Mouse (Mus musculus) lung, embryonic 14.5 days (tissue): ENCODE measurements around the gene Cmtm5. TPM values are rescaled to one million over a fixed set of nuclear protein-coding genes. Genes with fewer than 3 reads are reported as not detected.
"Not testable (repeated sequence)": the region's sequence is repeated elsewhere in the genome, so short reads cannot be mapped to it uniquely, and the experiment has no call there.

ENCODE experiments used
- ATAC-seq: fragments of 200-750 bp; cut with Nextera tagmentation; 2 replicates; pipeline ENCODE4 v1.8.0; 2017; ENCODE audit warnings: mild to moderate bottlenecking, moderate TSS enrichment, moderate library complexity; ENCODE audit not compliant: insufficient read depth
- DNase-seq: peaks from one replicate; pipeline ENCODE4 v3.0.0-alpha.2; 2015
- H3K27ac ChIP-seq: fragments of 300-500 bp; sonication (generic); 2 replicates; pipeline ENCODE4 v1.5.1; 2014; ENCODE audit warnings: low read depth, mild to moderate bottlenecking, moderate library complexity
- H3K27me3 ChIP-seq: fragments of 300-500 bp; sonication (generic); 2 replicates; pipeline ENCODE4 v1.6.1; 2014; ENCODE audit warnings: low read length, control low read depth; ENCODE audit not compliant: insufficient read depth
- H3K36me3 ChIP-seq: fragments of 300-500 bp; sonication (generic); 2 replicates; pipeline ENCODE4 v1.6.1; 2014; ENCODE audit warnings: control low read depth; ENCODE audit not compliant: insufficient read depth
- H3K4me1 ChIP-seq: fragments of 300-500 bp; sonication (generic); 2 replicates; pipeline ENCODE4 v1.6.1; 2014; ENCODE audit warnings: antibody characterized with exemption, control low read depth; ENCODE audit not compliant: insufficient read depth
- H3K4me2 ChIP-seq: fragments of 300-500 bp; sonication (generic); 2 replicates; pipeline ENCODE4 v1.6.1; 2014; ENCODE audit warnings: mild to moderate bottlenecking
- H3K4me3 ChIP-seq: fragments of 300-500 bp; sonication (generic); 2 replicates; pipeline ENCODE4 v1.5.1; 2014; ENCODE audit warnings: low read depth, low read length
- H3K9ac ChIP-seq: fragments of 300-500 bp; sonication (generic); 2 replicates; pipeline ENCODE4 v1.6.1; 2014
- H3K9me3 ChIP-seq: fragments of 300-500 bp; sonication (generic); 2 replicates; pipeline ENCODE4 v1.6.1; 2016; ENCODE audit warnings: low read depth, low read length, control low read depth
- CTCF ChIP-seq: IDR thresholded peaks from 2 replicates; pipeline ENCODE4 v1.5.1; 2016; ENCODE audit warnings: antibody characterized with exemption, low read depth
- WGBS: fragments of 180-500 bp; shearing (Covaris S2); extraction: QIAGEN DNeasy Blood & Tissue Kit; methylation state at CpG from one replicate; pipeline ENCODE4 v1.1.7; 2014; 5-methylcytosine and 5-hydroxymethylcytosine counted together
- polyA plus RNA-seq: library from polyadenylated mRNA; unstranded; fragments of >200 nt; fragmentation: Nextera tagmentation; extraction: Ambion mirVana; gene quantifications from 2 replicates; pipeline ENCODE4 v1.2.1, GENCODE M21; 2014

The Cmtm5 gene
- polyA plus RNA-seq, 1 experiment from 2014 or later = 0.22 TPM

DNA sequence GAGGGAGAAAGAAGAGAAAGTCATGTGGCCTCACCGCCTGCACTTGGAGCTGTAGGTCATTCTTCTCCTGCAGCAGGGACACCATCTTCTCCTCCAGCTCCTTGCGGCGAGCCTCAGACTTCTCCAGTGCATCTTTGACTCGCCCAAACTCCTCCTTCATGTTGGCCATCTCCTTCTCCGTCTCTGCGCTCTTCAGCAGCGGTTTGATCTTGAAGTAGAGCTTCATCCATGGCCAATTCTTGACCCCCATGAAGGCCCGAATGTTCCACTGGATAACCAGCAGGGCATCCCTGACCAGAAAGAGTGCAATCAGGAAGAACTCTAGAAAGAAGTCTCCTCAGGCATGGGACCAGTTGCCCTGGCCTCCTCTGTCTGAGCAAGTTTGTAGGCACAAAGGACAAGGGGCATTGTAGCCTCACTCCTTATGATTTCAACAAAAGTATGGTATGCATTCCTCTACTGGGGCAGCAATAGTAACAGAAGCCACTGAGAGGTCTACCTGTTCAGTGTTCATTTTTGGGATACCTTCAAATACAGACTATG is 17.7 kb downstream of the Cmtm5 start:
- whole genome bisulfite sequencing = 86% methylated on average over 8 of the region's 8 CpGs
- Histone ChIP-seq H3K4me1 (no peaks in the 10 kb centered on the region), H3K36me3 (no peaks in the 10 kb centered on the region), H3K27ac (no peak overlapping the region), H3K4me3 (no peak overlapping the region), H3K9ac (no peak overlapping the region), H3K9me3 (no peaks in the 10 kb centered on the region), H3K4me2 (no peak overlapping the region), H3K27me3 (no peaks in the 10 kb centered on the region)
- ATAC-seq = no peak
- TF ChIP-seq CTCF = no peak
- DNase-seq = no peak

DNA sequence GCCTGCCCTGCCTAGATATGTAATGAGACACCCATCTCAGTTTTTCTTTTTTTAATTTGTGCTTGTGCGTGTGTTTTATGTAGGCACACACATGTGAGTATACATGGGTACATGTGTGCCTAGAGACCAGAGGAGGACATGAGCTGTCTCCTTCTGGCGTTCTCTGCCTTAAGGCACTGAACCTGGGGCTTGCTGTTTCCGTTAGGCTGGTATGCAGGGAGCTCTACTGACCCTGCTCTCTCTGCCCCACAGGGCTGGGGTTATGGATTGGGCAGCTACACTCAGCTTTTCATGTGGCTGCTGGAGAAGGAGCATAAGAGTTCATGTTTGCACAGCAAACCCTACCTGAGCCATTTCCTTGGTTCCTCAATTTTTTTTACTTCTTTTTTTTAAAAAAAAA is 18.4 kb downstream of the Cmtm5 start:
- 67% methylated on average over 3 of the region's 3 CpGs for WGBS
- Histone ChIP-seq H3K27me3 (no peaks in the 10 kb centered on the region), H3K4me1 (no peaks in the 10 kb centered on the region), H3K27ac (no peak overlapping the region), H3K4me2 (no peak overlapping the region), H3K4me3 (no peak overlapping the region), H3K36me3 (no peaks in the 10 kb centered on the region), H3K9me3 (no peaks in the 10 kb centered on the region), H3K9ac (no peak overlapping the region)
- ATAC-seq (no peak), DNase-seq (no peak)
- TF ChIP-seq CTCF = no peak

DNA sequence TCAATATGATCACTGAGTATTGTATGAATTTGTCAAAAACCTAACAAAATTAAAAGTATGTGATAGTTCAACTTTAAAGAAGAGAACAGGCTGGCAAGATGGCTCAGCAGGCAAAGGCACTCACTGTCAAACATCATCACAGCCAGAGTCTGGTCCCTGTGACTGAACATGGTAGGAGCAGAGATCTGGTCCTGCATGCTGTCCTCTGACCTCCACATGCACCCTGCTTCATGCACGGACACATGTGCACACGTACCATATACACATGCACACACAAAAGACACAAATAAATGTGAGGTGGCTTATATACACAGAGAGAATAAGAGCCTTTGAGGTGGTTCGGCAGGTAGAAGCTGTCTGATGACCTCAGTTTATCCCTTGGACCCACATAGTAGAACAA is 19.4 kb downstream of the Cmtm5 start:
- H3K27ac ChIP-seq = no peak overlapping the region
- no peaks in the 10 kb centered on the region for H3K27me3 ChIP-seq
- H3K9me3 ChIP-seq = no peaks in the 10 kb centered on the region
- no peaks in the 10 kb centered on the region for H3K4me1 ChIP-seq
- 73% methylated on average over 3 of the region's 3 CpGs for WGBS
- no peak overlapping the region for H3K4me2 ChIP-seq
- H3K4me3 ChIP-seq = no peak overlapping the region
- TF ChIP-seq CTCF = no peak
- H3K9ac ChIP-seq = no peak overlapping the region
- no peaks in the 10 kb centered on the region for H3K36me3 ChIP-seq
- ATAC-seq (no peak), DNase-seq (no peak)

DNA sequence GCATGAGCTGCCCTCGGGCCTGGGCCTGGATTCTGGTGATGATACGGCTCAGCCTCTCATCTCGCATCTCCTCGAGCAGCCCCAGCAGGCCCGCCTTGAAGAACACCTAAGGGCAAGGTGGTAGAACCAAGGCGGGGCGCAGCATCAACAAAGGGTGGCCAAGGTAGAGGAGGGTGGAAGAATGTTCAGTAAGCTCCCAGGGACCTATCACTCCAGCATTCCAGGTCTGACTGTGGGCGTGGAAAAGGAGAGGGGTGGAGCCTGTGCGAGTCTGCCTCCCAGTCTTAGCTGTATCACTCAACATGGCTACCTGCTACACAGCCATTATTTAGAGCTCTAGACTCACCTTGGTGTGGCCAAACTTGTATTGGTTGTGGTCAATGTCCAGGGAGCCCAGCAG is 20.5 kb downstream of the Cmtm5 start:
- Histone ChIP-seq H3K4me2 (no peak overlapping the region; the same call in 1 of the 2 replicates), H3K27me3 (no peaks in the 10 kb centered on the region), H3K27ac (no peak overlapping the region), H3K36me3 (no peaks in the 10 kb centered on the region), H3K9me3 (no peaks in the 10 kb centered on the region), H3K4me1 (no peaks in the 10 kb centered on the region), H3K4me3 (no peak overlapping the region), H3K9ac (no peak overlapping the region)
- DNase-seq (no peak), ATAC-seq (no peak)
- no peak for TF ChIP-seq CTCF
- 81% methylated on average over 9 of the region's 9 CpGs for WGBS

DNA sequence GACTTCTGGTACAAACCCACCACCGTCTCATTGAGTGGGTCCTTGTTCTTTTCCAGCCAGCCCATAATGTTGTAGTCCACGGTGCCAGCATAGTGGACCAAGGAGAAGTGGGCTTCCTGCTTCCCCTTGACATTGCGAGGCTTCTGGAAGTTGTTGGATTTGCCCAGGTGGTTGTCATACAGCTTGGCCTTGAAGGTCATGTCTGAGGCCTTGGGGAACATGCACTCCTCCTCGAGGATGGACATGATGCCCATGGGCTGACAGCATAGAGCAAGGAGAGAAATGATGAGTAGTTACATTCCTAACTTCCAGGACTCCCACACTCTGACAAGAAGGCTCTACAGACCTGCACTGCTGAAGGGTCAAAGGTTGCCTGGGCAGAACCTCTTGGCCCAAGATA is 22.4 kb downstream of the Cmtm5 start:
- Histone ChIP-seq H3K4me3 (no peak overlapping the region), H3K4me1 (no peaks in the 10 kb centered on the region), H3K27me3 (no peaks in the 10 kb centered on the region), H3K4me2 (no peak overlapping the region), H3K9me3 (no peaks in the 10 kb centered on the region), H3K9ac (no peak overlapping the region), H3K27ac (no peak overlapping the region), H3K36me3 (no peaks in the 10 kb centered on the region)
- ATAC-seq (no peak), DNase-seq (no peak)
- TF ChIP-seq CTCF = no peak
- WGBS = 68% methylated on average over 4 of the region's 4 CpGs

DNA sequence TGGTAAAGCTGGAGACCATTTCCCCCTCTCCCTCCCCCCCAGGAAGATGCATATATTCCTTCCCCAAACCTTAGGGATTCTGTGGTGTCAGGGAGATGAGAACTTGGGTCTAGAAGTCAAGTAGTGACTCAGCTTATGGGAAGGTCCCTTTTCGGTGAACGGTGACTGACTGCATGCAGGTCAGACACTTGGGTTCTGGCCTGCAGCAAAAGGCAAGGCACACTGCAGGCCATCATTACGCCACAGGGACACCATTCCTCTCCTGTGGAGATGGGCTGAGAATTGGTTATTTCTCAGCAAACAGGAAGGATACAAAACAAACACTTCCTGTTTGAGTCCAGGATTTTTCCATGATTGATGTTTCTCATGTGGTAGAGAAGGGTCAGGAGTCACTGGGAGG is 23.1 kb downstream of the Cmtm5 start:
- TF ChIP-seq CTCF = no peak
- Histone ChIP-seq H3K4me2 (no peak overlapping the region), H3K9ac (no peak overlapping the region), H3K4me3 (no peak overlapping the region), H3K9me3 (no peaks in the 10 kb centered on the region), H3K27me3 (no peaks in the 10 kb centered on the region), H3K36me3 (no peaks in the 10 kb centered on the region), H3K4me1 (no peaks in the 10 kb centered on the region), H3K27ac (no peak overlapping the region)
- 82% methylated on average over 3 of the region's 3 CpGs for WGBS
- ATAC-seq = no peak
- no peak for DNase-seq

DNA sequence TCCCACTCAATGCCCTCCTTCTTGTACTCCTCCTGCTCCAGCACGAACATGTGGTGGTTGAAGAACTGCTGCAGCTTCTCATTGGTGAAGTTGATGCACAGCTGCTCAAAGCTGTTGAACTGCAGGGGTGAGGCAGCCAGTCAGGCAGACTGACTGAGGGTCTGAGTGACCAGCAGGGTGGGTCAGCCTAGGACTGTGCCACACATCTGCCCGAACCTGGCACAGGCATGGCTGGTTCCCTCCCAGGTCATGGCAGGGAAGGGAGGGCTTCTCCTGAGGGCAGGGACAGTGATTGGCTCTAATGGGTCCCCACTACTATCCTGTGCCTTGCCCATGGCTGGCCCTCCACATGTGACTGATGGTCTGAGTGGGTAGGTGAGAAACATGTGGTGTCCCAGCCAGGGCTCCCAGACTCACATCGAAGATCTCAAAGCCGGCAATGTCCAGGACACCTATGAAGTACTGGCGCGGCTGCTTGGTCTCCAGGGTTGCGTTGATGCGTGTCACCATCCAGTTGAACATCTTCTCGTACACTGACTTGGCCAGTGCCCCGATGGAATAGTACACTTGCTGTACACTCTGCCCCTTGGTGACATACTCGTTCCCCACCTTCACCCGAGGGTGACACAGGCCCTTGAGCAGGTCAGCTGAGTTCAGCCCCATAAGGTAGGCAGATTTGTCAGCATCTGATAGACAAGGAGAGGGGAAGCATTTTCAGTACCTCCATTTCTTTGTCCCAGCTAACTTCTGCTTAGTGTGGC is 24.0 kb downstream of the Cmtm5 start:
- H3K9ac ChIP-seq, H3K4me3 ChIP-seq, H3K27ac ChIP-seq, H3K9me3 ChIP-seq, H3K4me1 ChIP-seq, H3K27me3 ChIP-seq, ATAC-seq, H3K4me2 ChIP-seq, DNase-seq, H3K36me3 ChIP-seq: not testable (repeated sequence)
- 87% methylated on average over 12 of the region's 12 CpGs for WGBS
